Mouse (Mus musculus) forebrain, embryonic 14.5 days (tissue): ENCODE measurements at regions not wholly inside any gene's neighbourhood (a gene's known extent, or its start where the extent isn't known, plus 50 kb on each side); places are given as distances from the start of the nearest gene placed in this dataset.
A peak's percentile ranks its signal among the peaks of the same experiment; 100 is the strongest.
"Not testable (repeated sequence)": the region's sequence is repeated elsewhere in the genome, so short reads cannot be mapped to it uniquely, and the experiment has no call there.

Source experiments
- ATAC-seq: fragments of 200-750 bp; cut with Nextera tagmentation; 2 replicates; pipeline ENCODE4 v1.8.0; 2017; ENCODE audit warnings: mild to moderate bottlenecking, moderate library complexity
- DNase-seq: peaks from one replicate; pipeline ENCODE4 v3.0.0-alpha.2; 2015; ENCODE audit warnings: low spot score
- H3K27ac ChIP-seq: fragments of 300-500 bp; sonication (generic); 2 replicates; pipeline ENCODE4 v1.5.1; 2014; ENCODE audit warnings: low read depth, mild to moderate bottlenecking, control low read depth, low read length, moderate library complexity
- H3K27me3 ChIP-seq: fragments of 300-500 bp; sonication (generic); replicated peaks from 2 replicates; pipeline ENCODE4 v1.6.1; 2014; ENCODE audit warnings: low read length, control low read depth, mixed read lengths; ENCODE audit not compliant: control insufficient read depth, insufficient read depth
- H3K36me3 ChIP-seq: fragments of 300-500 bp; sonication (generic); 2 replicates; pipeline ENCODE4 v1.6.1; 2014; ENCODE audit warnings: low read length, control low read depth; ENCODE audit not compliant: control insufficient read depth, insufficient read depth
- H3K4me1 ChIP-seq: fragments of 300-500 bp; sonication (generic); 2 replicates; pipeline ENCODE4 v1.6.1; 2014; ENCODE audit warnings: antibody characterized with exemption, low read length, control low read depth; ENCODE audit not compliant: control insufficient read depth, insufficient read depth
- H3K4me2 ChIP-seq: fragments of 300-500 bp; sonication (generic); 2 replicates; pipeline ENCODE4 v1.6.1; 2014; ENCODE audit warnings: mild to moderate bottlenecking, control low read depth, low read length
- H3K4me3 ChIP-seq: fragments of 300-500 bp; sonication (generic); 2 replicates; pipeline ENCODE4 v1.5.1; 2014; ENCODE audit warnings: low read depth, low read length, control low read depth
- H3K9ac ChIP-seq: fragments of 300-500 bp; sonication (generic); 2 replicates; pipeline ENCODE4 v1.6.1; 2014; ENCODE audit warnings: mild to moderate bottlenecking, low read length, control low read depth, moderate library complexity
- H3K9me3 ChIP-seq: fragments of 300-500 bp; sonication (generic); replicated peaks from 2 replicates; pipeline ENCODE4 v1.6.1; 2016; ENCODE audit warnings: low read length, control low read depth, mixed read lengths; ENCODE audit not compliant: control insufficient read depth
- WGBS: fragments of 180-500 bp; shearing (Covaris S2); extraction: QIAGEN DNeasy Blood & Tissue Kit; methylation state at CpG from one replicate; pipeline ENCODE4 v1.1.7; 2014; 5-methylcytosine and 5-hydroxymethylcytosine counted together

DNA sequence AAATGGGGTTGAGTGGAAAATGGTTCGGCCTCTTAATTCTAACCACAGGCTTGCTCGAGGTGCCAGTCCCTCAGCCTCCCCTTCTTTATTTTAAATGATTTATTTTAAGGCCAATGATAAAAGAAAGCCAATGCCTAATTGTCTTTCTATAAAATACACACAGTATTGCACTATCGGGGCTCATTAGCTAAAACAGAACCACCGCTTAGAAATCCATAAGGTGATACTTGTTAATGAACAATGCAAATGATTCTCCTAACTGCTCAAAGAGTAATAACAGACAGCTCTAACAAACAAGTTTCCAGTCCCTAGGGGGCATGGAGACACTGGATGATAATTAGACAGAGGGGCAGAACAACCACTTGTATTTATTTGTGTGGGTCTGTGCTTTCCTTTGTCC is 58.8 kb downstream of the Emx2 start:
- Histone ChIP-seq H3K4me1 (no peaks in the 10 kb centered on the region), H3K9ac (no peak overlapping the region), H3K36me3 (no peaks in the 10 kb centered on the region), H3K4me2 (no peak overlapping the region), H3K4me3 (no peak overlapping the region), H3K27ac (no peak overlapping the region), H3K9me3 (no peaks in the 10 kb centered on the region), H3K27me3 (no peaks in the 10 kb centered on the region)
- ATAC-seq (no peak), DNase-seq (no peak)
- 44% methylated on average over 4 of the region's 4 CpGs for WGBS

DNA sequence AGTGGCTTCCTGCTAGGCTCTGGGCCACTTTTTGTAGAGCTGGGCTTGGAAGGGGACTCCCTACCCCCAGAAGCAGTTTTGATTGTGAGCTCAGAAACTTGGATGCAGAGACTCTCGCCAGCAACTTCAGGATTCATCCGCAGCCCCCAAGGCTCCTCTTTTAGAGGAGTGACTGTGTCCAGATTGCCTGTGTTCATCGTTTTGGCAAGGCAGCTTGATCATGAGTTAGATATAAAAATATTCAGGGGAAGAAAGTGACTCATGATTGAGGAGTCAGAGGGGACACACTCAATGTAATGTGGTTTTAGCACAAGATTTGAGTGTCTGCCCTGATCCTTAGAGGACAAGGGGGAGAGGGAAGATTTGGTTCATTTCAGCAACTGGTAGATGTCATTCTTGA is 61.0 kb downstream of the Emx2 start:
- no peaks in the 10 kb centered on the region for H3K36me3 ChIP-seq
- H3K4me1 ChIP-seq: peaks cover 8% of the 10 kb centered on the region; the same call in 1 of the 2 replicates
- no peaks in the 10 kb centered on the region for H3K27me3 ChIP-seq
- no peak overlapping the region for H3K9ac ChIP-seq
- no peak overlapping the region for H3K4me2 ChIP-seq
- H3K9me3 ChIP-seq: no peaks in the 10 kb centered on the region
- DNase-seq (no peak), ATAC-seq (no peak)
- H3K27ac ChIP-seq: no peak overlapping the region
- H3K4me3 ChIP-seq: no peak overlapping the region
- WGBS: 89% methylated on average over 3 of the region's 3 CpGs

DNA sequence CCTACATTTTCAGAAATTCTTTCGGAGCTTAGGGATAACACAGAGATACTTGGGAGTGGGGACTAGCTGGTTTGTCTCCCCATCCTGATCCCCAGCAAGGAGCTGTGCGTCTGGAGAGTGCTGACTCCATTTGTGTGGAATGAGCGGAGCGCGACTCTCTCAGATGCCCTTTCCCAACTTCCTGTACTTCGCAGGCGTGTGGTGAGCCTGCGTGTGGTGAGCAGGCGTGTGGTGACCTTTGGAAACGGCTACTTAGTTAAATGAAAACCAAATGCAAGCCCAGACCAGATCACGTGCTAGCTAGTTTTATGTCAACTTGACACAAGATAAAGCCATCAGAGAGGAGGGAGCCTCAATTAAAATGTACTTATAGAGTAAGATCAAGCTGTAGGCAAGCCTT is 64.0 kb downstream of the Emx2 start:
- WGBS: 88% methylated on average over 11 of the region's 11 CpGs
- Histone ChIP-seq H3K9me3 (no peaks in the 10 kb centered on the region), H3K4me3 (no peak overlapping the region), H3K27ac (no peak overlapping the region), H3K36me3 (no peaks in the 10 kb centered on the region), H3K4me2 (no peak overlapping the region), H3K27me3 (no peaks in the 10 kb centered on the region), H3K9ac (no peak overlapping the region), H3K4me1 (peaks cover 8% of the 10 kb centered on the region; the same call in 1 of the 2 replicates)
- DNase-seq: no peak
- no peak for ATAC-seq

DNA sequence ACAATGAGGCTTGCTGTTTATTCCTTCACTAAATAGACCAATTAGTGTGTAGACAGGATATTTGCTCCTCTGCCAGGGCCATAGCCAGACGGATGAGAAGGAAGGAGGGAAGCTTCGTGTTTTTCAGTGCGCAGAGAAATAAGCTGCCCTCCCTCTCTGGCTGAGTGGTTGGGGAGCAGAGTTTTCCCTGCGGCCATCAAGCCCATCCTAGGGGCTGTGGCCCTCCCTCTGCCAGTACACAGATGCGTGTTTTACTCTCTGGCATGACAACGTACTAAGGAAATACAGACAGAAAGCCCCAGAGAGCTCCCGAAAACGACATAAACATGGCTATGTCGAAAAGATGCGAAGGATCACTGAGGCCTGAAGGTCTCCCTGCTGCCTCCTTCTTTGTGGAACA is 65.2 kb downstream of the Emx2 start:
- Histone ChIP-seq H3K36me3 (no peaks in the 10 kb centered on the region), H3K4me1 (peaks cover 8% of the 10 kb centered on the region; the same call in 1 of the 2 replicates), H3K4me3 (no peak overlapping the region), H3K4me2 (no peak overlapping the region), H3K9me3 (no peaks in the 10 kb centered on the region), H3K9ac (0 out of 2 replicates have a peak overlapping the region, but pooled peaks have one; percentile 2), H3K27me3 (no peaks in the 10 kb centered on the region), H3K27ac (no peak overlapping the region)
- peak; percentile 24 for DNase-seq
- 32% methylated on average over 10 of the region's 10 CpGs for WGBS
- ATAC-seq: no peak

DNA sequence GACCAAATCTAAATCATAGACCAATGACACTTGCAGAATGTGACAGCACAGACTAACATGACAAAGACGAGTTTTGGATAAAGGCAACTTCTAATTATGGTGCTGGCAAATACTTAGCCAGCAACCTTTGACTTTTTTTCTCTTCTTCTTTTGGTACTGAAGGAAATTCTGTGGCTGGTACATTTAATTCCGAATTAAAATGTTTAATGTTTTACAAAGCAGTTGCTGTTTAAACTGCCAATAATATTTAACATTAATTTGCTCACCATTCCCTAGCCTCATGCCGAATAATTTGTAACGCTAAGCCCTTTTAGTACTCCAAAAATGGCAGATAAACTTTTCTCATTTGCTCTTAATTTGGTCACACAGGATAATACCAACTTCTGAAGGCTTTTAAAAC is 105.9 kb downstream of the Emx2 start:
- 85% methylated on average over 4 of the region's 4 CpGs for WGBS
- H3K4me2 ChIP-seq: no peak overlapping the region
- no peaks in the 10 kb centered on the region for H3K27me3 ChIP-seq

DNA sequence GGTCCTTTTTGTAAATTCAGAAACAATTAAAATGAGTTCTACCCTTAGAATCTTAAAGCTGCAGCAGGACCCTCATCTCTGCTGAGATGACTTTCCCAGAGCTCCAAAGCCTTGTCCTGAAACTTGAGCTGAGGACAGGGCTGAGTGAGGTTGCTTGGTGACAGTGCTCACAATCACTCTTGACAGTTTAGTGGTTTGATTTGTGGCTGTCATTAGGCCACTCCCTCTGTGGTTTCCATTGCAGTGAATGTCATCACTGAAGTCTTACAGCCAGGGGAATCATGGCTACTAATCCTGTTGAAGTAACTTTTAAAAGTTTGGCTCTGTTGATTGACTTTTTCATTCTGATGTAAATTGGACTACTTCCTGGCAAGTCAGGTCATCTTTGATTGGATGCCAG is 110.7 kb downstream of the Emx2 start:
- Histone ChIP-seq H3K4me2 (no peak overlapping the region), H3K27me3 (no peaks in the 10 kb centered on the region), H3K36me3 (no peaks in the 10 kb centered on the region), H3K9me3 (no peaks in the 10 kb centered on the region), H3K4me3 (no peak overlapping the region), H3K27ac (no peak overlapping the region), H3K4me1 (no peaks in the 10 kb centered on the region), H3K9ac (no peak overlapping the region)
- DNase-seq (no peak), ATAC-seq (no peak)

More for the DNA sequence above, 105.9 kb downstream of the Emx2 start:
- no peaks in the 10 kb centered on the region for H3K36me3 ChIP-seq
- ATAC-seq (no peak), DNase-seq (no peak)
- H3K9me3 ChIP-seq: no peaks in the 10 kb centered on the region
- H3K9ac ChIP-seq: no peak overlapping the region
- H3K27ac ChIP-seq: no peak overlapping the region
- no peaks in the 10 kb centered on the region for H3K4me1 ChIP-seq
- H3K4me3 ChIP-seq: no peak overlapping the region

DNA sequence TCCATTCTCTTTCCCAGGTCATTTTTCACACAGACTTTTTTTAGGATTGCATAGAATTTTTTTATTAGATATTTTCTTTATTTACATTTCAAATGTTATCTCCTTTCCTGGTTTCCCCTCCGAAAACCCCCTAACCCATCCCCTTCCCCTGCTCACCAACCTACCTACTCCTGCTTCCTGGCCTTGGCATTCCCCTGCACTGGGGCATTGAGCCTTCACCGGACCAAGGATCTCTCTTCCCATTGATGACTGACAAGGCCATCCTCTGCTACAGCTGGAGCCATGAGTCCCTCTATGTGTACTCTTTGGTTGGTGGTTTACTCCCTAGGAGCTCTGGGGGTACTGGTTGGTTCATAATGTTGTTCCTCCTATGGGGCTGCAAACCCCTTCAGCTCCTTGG is 111.4 kb downstream of the Emx2 start:
- H3K27ac ChIP-seq, H3K36me3 ChIP-seq, H3K4me2 ChIP-seq, H3K4me3 ChIP-seq, H3K9me3 ChIP-seq, ATAC-seq, H3K4me1 ChIP-seq, H3K9ac ChIP-seq, DNase-seq, H3K27me3 ChIP-seq: not testable (repeated sequence)
- 93% methylated on average over 2 of the region's 2 CpGs for WGBS

DNA sequence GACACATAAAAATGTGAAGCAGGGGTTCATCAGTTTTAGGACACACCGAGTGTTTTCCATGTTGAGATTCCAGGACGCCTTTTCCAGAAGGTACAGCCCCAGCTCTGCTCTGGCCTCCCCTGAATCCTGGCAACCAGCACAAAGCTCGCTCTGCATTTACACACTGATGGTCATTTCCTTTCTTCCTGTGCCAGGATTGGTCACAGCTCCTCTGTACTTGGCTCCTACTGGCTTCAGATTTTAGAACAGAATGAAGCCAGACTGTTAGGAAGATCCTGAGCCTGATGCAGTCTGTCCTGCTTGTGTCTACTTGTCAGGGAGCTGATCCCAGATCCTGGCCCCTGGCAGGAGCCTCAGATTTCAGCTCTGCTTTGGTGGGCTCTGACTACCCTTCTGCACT is 116.2 kb downstream of the Emx2 start:
- DNase-seq (peak; percentile 59), ATAC-seq (no peak)
- no peaks in the 10 kb centered on the region for H3K4me1 ChIP-seq
- H3K9me3 ChIP-seq: no peaks in the 10 kb centered on the region
- no peak overlapping the region for H3K4me3 ChIP-seq
- H3K27me3 ChIP-seq: no peaks in the 10 kb centered on the region
- no peak overlapping the region for H3K4me2 ChIP-seq
- WGBS: 72% methylated on average over 3 of the region's 3 CpGs
- H3K9ac ChIP-seq: no peak overlapping the region
- H3K27ac ChIP-seq: no peak overlapping the region
- H3K36me3 ChIP-seq: no peaks in the 10 kb centered on the region

DNA sequence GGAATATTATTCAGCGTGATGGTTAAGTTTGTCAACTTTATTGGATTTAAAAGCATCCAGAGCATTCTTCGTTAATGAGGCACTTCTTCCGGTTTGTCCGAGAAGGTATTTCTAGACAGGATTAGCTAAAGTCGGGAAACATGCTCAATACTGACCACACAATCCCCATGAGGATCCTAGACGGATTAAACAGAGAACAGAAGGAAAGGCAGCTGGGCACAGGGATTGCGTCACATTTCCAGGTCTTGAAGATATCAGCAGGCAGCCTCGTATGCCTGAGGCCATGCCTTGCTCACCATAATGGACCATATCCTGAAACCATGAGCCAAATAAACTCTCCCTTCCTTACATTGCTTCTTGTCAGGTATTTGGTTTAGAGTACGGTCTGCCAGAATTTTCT is 119.7 kb downstream of the Emx2 start:
- H3K27me3 ChIP-seq: no peaks in the 10 kb centered on the region
- H3K36me3 ChIP-seq: no peaks in the 10 kb centered on the region
- H3K4me3 ChIP-seq: no peak overlapping the region
- no peak overlapping the region for H3K27ac ChIP-seq
- no peak for DNase-seq
- H3K9ac ChIP-seq: no peak overlapping the region
- no peaks in the 10 kb centered on the region for H3K4me1 ChIP-seq
- no peak for ATAC-seq
- 74% methylated on average over 9 of the region's 9 CpGs for WGBS
- H3K4me2 ChIP-seq: no peak overlapping the region
- no peaks in the 10 kb centered on the region for H3K9me3 ChIP-seq

DNA sequence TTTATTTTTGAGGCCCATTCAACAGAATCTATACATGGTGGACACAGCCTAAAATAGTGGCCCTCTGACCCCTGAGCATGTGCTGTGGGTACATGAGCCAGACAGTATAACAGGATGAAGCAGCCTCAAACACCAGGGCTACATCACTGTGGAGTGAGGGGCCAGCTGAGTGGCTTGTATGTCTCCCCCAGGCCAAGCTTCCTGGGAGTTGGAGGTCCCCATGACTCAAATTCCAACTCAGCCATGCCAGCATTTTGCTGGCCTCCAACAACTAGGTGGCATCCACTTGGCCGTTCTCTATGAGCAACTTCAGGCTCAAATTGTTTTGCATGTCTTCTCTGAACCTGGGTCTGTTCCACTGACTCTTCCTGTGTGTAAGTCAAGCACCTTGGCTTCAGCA is 121.5 kb downstream of the Emx2 start:
- Histone ChIP-seq H3K27ac (no peak overlapping the region), H3K4me3 (no peak overlapping the region), H3K9me3 (no peaks in the 10 kb centered on the region), H3K36me3 (no peaks in the 10 kb centered on the region), H3K9ac (no peak overlapping the region), H3K27me3 (no peaks in the 10 kb centered on the region), H3K4me1 (no peaks in the 10 kb centered on the region), H3K4me2 (no peak overlapping the region)
- 92% methylated on average over 1 of the region's 1 CpGs for WGBS
- ATAC-seq (no peak), DNase-seq (no peak)
